Mouse (Mus musculus) liver, postnatal 0 days (tissue): ENCODE data around the gene Gabra6. TPM values are rescaled to one million over a fixed set of nuclear protein-coding genes. Genes with fewer than 3 reads are reported as not detected.

Experiments used
- ATAC-seq: fragments of 200-750 bp; cut with Nextera tagmentation; 2 replicates; pipeline ENCODE4 v1.8.0; 2017; ENCODE audit warnings: mild to moderate bottlenecking, moderate library complexity
- DNase-seq: peaks from one replicate; pipeline ENCODE4 v3.0.0-alpha.2; 2016
- H3K27ac ChIP-seq: fragments of 300-500 bp; sonication (generic); 2 replicates; pipeline ENCODE4 v1.5.1; 2014; ENCODE audit warnings: antibody characterized with exemption, moderate library complexity, mild to moderate bottlenecking, low read depth
- H3K27me3 ChIP-seq: fragments of 300-500 bp; sonication (generic); 2 replicates; pipeline ENCODE4 v1.6.1; 2014; ENCODE audit warnings: low read length, control low read depth, mixed read lengths; ENCODE audit not compliant: insufficient read depth
- H3K36me3 ChIP-seq: fragments of 300-500 bp; sonication (generic); replicated peaks from 2 replicates; pipeline ENCODE4 v1.6.1; 2014; ENCODE audit warnings: mild to moderate bottlenecking, control low read depth, low read length, moderate library complexity, mixed read lengths; ENCODE audit not compliant: insufficient read depth
- H3K4me1 ChIP-seq: fragments of 300-500 bp; sonication (generic); 2 replicates; pipeline ENCODE4 v1.6.1; 2014; ENCODE audit warnings: antibody characterized with exemption, mild to moderate bottlenecking, control low read depth; ENCODE audit not compliant: insufficient read depth
- H3K4me2 ChIP-seq: fragments of 300-500 bp; sonication (generic); 2 replicates; pipeline ENCODE4 v1.6.1; 2014; ENCODE audit warnings: low read depth, mild to moderate bottlenecking, low read length, moderate library complexity, mixed read lengths
- H3K4me3 ChIP-seq: fragments of 300-500 bp; sonication (generic); 2 replicates; pipeline ENCODE4 v1.5.1; 2014; ENCODE audit warnings: low read depth, low read length
- H3K9ac ChIP-seq: fragments of 300-500 bp; sonication (generic); replicated peaks from 2 replicates; pipeline ENCODE4 v1.6.1; 2014; ENCODE audit warnings: mild to moderate bottlenecking, moderate library complexity
- H3K9me3 ChIP-seq: fragments of 300-500 bp; sonication (generic); 2 replicates; pipeline ENCODE4 v1.6.1; 2016; ENCODE audit warnings: mild to moderate bottlenecking, control low read depth, low read length, mixed read lengths
- CTCF ChIP-seq: sonication (generic); IDR thresholded peaks from 2 replicates; pipeline ENCODE4 v1.5.1; 2016; ENCODE audit warnings: antibody characterized with exemption, low read depth
- EP300 ChIP-seq: IDR thresholded peaks from 2 replicates; pipeline ENCODE4 v1.6.1; 2016; ENCODE audit warnings: antibody characterized with exemption, low read depth, mild to moderate bottlenecking
- WGBS: fragments of 180-500 bp; shearing (Covaris S2); extraction: QIAGEN DNeasy Blood & Tissue Kit; methylation state at CpG from one replicate; pipeline ENCODE4 v1.1.7; 2014; ENCODE audit not compliant: insufficient replicate concordance; 5-methylcytosine and 5-hydroxymethylcytosine counted together
- polyA plus RNA-seq: library from polyadenylated mRNA; unstranded; fragments of >200 nt; fragmentation: Nextera tagmentation; extraction: Ambion mirVana; gene quantifications from 2 replicates; pipeline ENCODE4 v1.2.1, GENCODE M21; 2015

Gabra6 gene
- polyA plus RNA-seq = not detected in 2 replicates

DNA sequence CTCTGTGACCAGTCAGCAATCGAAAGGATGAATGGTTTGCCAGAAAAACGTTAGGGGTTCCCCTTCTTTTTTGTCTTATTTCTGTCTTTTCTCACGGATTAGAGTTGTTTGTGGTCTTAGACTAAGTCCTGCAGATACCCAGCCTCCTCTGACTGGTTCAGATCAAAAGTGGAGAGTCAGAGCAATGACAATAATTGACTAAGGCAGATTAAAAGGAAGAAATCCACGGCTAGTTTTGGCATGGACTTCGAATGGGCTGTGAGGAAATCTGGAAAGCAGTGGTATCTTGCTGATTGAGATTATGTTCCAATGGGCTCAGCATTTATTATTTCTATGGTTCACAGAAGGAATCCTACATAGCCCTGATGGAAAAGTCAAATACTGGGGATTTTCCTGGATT is at the start of gene Gabra6:
Gene Gabra6, minus strand, starts transcription at position 191 of the 400 bp plus-strand sequence.
- no peak within 1 kb of the TSS for H3K4me2 ChIP-seq
- DNase-seq = no peak
- ATAC-seq = no peak
- TF ChIP-seq CTCF = no peak
- no peak for TF ChIP-seq EP300
- no peak within 1 kb of the TSS for H3K9ac ChIP-seq
- H3K4me1 ChIP-seq = no peaks in the 10 kb centered on the region
- H3K27me3 ChIP-seq = no peaks in the 10 kb centered on the region
- H3K4me3 ChIP-seq = no peak within 1 kb of the TSS
- 53% methylated on average over 5 of the region's 5 CpGs for WGBS
- no peak within 1 kb of the TSS for H3K27ac ChIP-seq
- H3K36me3 ChIP-seq = no peaks in the 10 kb centered on the region
- no peaks in the 10 kb centered on the region for H3K9me3 ChIP-seq

DNA sequence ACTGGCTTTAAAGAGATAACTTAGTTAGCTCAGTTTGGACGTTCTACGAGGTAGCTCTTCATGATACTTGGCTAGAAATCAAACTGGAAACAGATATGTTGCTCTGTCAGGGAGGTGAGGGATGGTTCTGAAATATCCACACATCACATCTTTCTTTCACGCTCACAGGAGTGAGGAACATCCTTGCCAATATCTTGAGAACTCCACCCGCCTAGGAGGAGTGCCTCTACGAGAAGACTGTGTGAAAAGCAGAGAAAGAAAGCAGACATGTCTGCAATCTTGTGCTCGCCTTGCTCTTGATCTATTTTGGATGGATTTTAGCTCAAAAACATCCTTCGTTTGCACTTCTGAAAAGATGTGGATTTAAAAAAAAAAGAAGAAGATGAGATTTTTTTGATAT is 44.7 kb upstream of the Gabra6 start:
- ATAC-seq = no peak
- Histone ChIP-seq H3K9me3 (no peaks in the 10 kb centered on the region), H3K4me1 (no peaks in the 10 kb centered on the region), H3K4me3 (no peak overlapping the region), H3K27me3 (no peaks in the 10 kb centered on the region), H3K27ac (no peak overlapping the region), H3K36me3 (no peaks in the 10 kb centered on the region), H3K9ac (no peak overlapping the region), H3K4me2 (no peak overlapping the region)
- no peak for DNase-seq
- 65% methylated on average over 7 of the region's 7 CpGs for WGBS
- TF ChIP-seq CTCF = no peak
- no peak for TF ChIP-seq EP300

GRCm38 (mm10) chr11:42332121-42332520 is 11.2 kb upstream of the Gabra6 start:
- Histone ChIP-seq H3K4me3 (no peak overlapping the region), H3K36me3 (no peaks in the 10 kb centered on the region), H3K27me3 (no peaks in the 10 kb centered on the region), H3K9ac (no peak overlapping the region), H3K9me3 (no peaks in the 10 kb centered on the region), H3K27ac (no peak overlapping the region), H3K4me2 (no peak overlapping the region), H3K4me1 (no peaks in the 10 kb centered on the region)
- DNase-seq = no peak
- 67% methylated on average over 3 of the region's 3 CpGs for WGBS
- TF ChIP-seq EP300 (no peak), CTCF (no peak)
- no peak for ATAC-seq

DNA sequence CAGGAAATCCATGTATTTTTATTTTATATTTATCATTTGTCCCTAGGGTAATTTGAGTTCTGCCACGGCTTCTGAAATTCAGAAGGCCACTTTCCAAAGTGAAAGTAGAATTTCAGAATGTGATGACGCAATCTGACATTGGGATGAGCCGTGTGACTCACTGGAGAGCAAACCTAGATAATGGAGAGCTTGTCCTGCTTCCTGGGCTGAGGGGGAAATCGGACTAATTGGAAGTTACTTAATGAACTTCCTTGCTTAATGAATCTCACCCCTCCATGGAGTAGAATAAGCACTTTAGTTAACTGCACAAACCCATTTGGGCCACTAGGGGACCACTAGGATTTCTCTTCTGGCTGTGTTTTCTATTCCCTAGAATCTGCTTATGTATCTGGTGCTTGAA is 5.4 kb upstream of the Gabra6 start:
- no peak overlapping the region for H3K4me3 ChIP-seq
- H3K4me2 ChIP-seq = no peak overlapping the region
- H3K27me3 ChIP-seq = no peaks in the 10 kb centered on the region
- TF ChIP-seq EP300 (no peak), CTCF (no peak)
- H3K9ac ChIP-seq = no peak overlapping the region
- H3K36me3 ChIP-seq = no peaks in the 10 kb centered on the region
- ATAC-seq = no peak
- 64% methylated on average over 4 of the region's 4 CpGs for WGBS
- H3K27ac ChIP-seq = no peak overlapping the region
- no peaks in the 10 kb centered on the region for H3K9me3 ChIP-seq
- no peaks in the 10 kb centered on the region for H3K4me1 ChIP-seq
- no peak for DNase-seq

- DNase-seq = no peak
- 69% methylated on average over 3 of the region's 3 CpGs for WGBS
- Histone ChIP-seq H3K36me3 (no peaks in the 10 kb centered on the region), H3K9ac (no peak overlapping the region), H3K4me1 (no peaks in the 10 kb centered on the region), H3K4me3 (no peak overlapping the region), H3K4me2 (no peak overlapping the region), H3K27me3 (no peaks in the 10 kb centered on the region), H3K9me3 (no peaks in the 10 kb centered on the region), H3K27ac (no peak overlapping the region)
- ATAC-seq = no peak
- no peak for TF ChIP-seq EP300
- TF ChIP-seq CTCF = no peak
Observed at GRCm38 (mm10) chr11:42321560-42321959, 688 bp upstream of the Gabra6 start.

GRCm38 (mm10) chr11:42319521-42319920 is 1.4 kb downstream of the Gabra6 start:
- DNase-seq (no peak), ATAC-seq (no peak)
- no peaks in the 10 kb centered on the region for H3K27me3 ChIP-seq
- no peak overlapping the region for H3K9ac ChIP-seq
- no peak overlapping the region for H3K4me3 ChIP-seq
- no peaks in the 10 kb centered on the region for H3K9me3 ChIP-seq
- TF ChIP-seq EP300 (no peak), CTCF (no peak)
- no peak overlapping the region for H3K4me2 ChIP-seq
- H3K4me1 ChIP-seq = no peaks in the 10 kb centered on the region
- no peak overlapping the region for H3K27ac ChIP-seq
- WGBS = 76% methylated on average over 3 of the region's 3 CpGs
- no peaks in the 10 kb centered on the region for H3K36me3 ChIP-seq

DNA sequence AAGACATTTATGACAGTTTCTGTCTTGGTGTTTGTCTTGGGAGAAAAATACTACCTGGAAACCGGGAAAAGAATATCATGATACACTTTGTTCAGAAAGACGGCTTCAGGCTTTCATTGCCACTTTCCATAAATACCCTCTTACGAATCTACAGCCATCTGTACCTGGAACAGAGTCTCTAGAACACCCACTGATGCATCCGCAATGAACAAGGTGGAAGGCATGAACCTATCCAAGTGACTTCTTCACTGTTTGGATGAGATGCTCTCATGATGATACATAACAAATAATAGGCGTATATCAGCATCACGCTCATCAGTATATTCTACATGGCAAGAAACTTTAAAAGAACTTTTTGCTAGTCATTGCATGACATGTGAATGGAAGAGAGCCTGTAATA is 1.8 kb downstream of the Gabra6 start:
- Histone ChIP-seq H3K4me2 (no peak overlapping the region), H3K4me3 (no peak overlapping the region), H3K27me3 (no peaks in the 10 kb centered on the region), H3K9me3 (no peaks in the 10 kb centered on the region), H3K4me1 (no peaks in the 10 kb centered on the region), H3K9ac (no peak overlapping the region), H3K36me3 (no peaks in the 10 kb centered on the region), H3K27ac (no peak overlapping the region)
- TF ChIP-seq EP300 (no peak), CTCF (no peak)
- no peak for ATAC-seq
- DNase-seq = no peak
- 76% methylated on average over 6 of the region's 6 CpGs for WGBS
